In the genomic region with DNA sequence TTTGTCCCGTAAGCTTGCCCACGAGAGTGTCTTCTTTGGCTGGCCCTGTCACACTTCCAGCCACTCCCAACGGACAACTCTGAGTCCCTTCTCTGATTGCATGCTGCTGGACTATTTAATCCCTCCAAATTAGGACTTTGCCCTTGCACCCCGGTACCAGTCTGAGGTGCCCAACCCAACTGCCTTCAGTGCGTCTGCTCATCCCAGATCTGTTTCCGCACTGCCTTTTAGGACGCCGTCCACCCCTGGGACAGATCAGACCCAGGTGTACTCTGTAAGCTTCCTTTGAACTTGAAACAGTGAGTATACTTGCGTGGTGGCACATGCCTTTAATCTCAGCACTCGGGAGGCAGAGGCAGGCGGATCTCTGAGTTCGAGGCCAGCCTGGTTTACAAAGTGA, we compare ENCODE assay signal across 8 mouse cellular contexts. TPM values are rescaled to one million over a fixed set of nuclear protein-coding genes. Genes with fewer than 3 reads are reported as not detected.
A peak's percentile ranks its signal among the peaks of the same experiment; 100 is the strongest.
DNase-seq lines count a peak whose midpoint lies in the region; ATAC-seq and TF ChIP-seq lines count a peak whose summit lies in the region.

No protein-coding gene starts in this region.

- peak overlapping the region; percentile 98 for H3K4me3 ChIP-seq in lung, embryonic 14.5 days (ENCODE audit: low read depth, low read length)
- no peak overlapping the region for H3K4me3 ChIP-seq in lung, postnatal 0 days (ENCODE audit: low read depth, low read length)
- peak overlapping the region; percentile 97 for H3K4me3 ChIP-seq in forebrain, embryonic 14.5 days (ENCODE audit: low read depth, low read length)
- peak overlapping the region; percentile 97 for H3K4me3 ChIP-seq in limb, embryonic 10.5 days
- peak overlapping the region; percentile 78 for H3K4me3 ChIP-seq in neural tube, embryonic 15.5 days (replicated peaks)

- TF ChIP-seq EP300 in lung, postnatal 0 days (IDR thresholded peaks at IDR 0.05): no peak

- no peak for TF ChIP-seq CTCF in lung, embryonic 14.5 days (IDR thresholded peaks at IDR 0.05; ENCODE audit: low read depth)
- no peak for TF ChIP-seq CTCF in lung, postnatal 0 days (IDR thresholded peaks at IDR 0.05)

- no peak overlapping the region for H3K27ac ChIP-seq in lung, embryonic 14.5 days (ENCODE audit: low read depth)
- no peak overlapping the region; the same call in 1 of the 2 replicates for H3K27ac ChIP-seq in lung, postnatal 0 days (ENCODE audit: low read length)
- H3K27ac ChIP-seq in forebrain, embryonic 14.5 days (ENCODE audit: low read depth, low read length): no peak overlapping the region
- H3K27ac ChIP-seq in limb, embryonic 10.5 days: no peak overlapping the region
- peak overlapping the region; percentile 95 for H3K27ac ChIP-seq in neural tube, embryonic 15.5 days (replicated peaks)

- H3K36me3 ChIP-seq in lung, embryonic 14.5 days (ENCODE audit: insufficient read depth): no peaks in the 10 kb centered on the region
- no peaks in the 10 kb centered on the region for H3K36me3 ChIP-seq in lung, postnatal 0 days (ENCODE audit: insufficient read depth, low read length)
- H3K36me3 ChIP-seq in forebrain, embryonic 14.5 days (ENCODE audit: control insufficient read depth, insufficient read depth, low read length): no peaks in the 10 kb centered on the region
- H3K36me3 ChIP-seq in limb, embryonic 10.5 days: no peaks in the 10 kb centered on the region
- H3K36me3 ChIP-seq in neural tube, embryonic 15.5 days: no peaks in the 10 kb centered on the region

- peaks cover 9% of the 10 kb centered on the region; the same call in 1 of the 2 replicates for H3K4me1 ChIP-seq in lung, embryonic 14.5 days (ENCODE audit: insufficient read depth)
- H3K4me1 ChIP-seq in lung, postnatal 0 days (ENCODE audit: insufficient read depth, low read depth, low read length): peaks cover 12% of the 10 kb centered on the region; the same call in 1 of the 2 replicates
- H3K4me1 ChIP-seq in forebrain, embryonic 14.5 days (ENCODE audit: control insufficient read depth, insufficient read depth, low read length): peaks cover 10% of the 10 kb centered on the region
- peaks cover 30% of the 10 kb centered on the region for H3K4me1 ChIP-seq in limb, embryonic 10.5 days
- H3K4me1 ChIP-seq in neural tube, embryonic 15.5 days: peaks cover 37% of the 10 kb centered on the region

- ATAC-seq in lung, embryonic 14.5 days (ENCODE audit: insufficient read depth): no peak
- ATAC-seq in lung, postnatal 0 days: no peak
- ATAC-seq in forebrain, embryonic 14.5 days: no peak
- no peak for ATAC-seq in neural tube, embryonic 15.5 days (ENCODE audit: low FRiP score)
- no peak for ATAC-seq in frontal cortex, adult (ENCODE audit: low TSS enrichment)

- peak overlapping the region; percentile 94 for H3K4me2 ChIP-seq in lung, embryonic 14.5 days
- H3K4me2 ChIP-seq in lung, postnatal 0 days (replicated peaks; ENCODE audit: low read depth, low read length): no peak overlapping the region
- H3K4me2 ChIP-seq in forebrain, embryonic 14.5 days (ENCODE audit: low read length): peak overlapping the region; percentile 94
- H3K4me2 ChIP-seq in neural tube, embryonic 15.5 days: peak overlapping the region; percentile 84

- H3K27me3 ChIP-seq in lung, embryonic 14.5 days (ENCODE audit: insufficient read depth, low read length): no peaks in the 10 kb centered on the region
- H3K27me3 ChIP-seq in lung, postnatal 0 days (replicated peaks; ENCODE audit: insufficient read depth, low read length): no peaks in the 10 kb centered on the region
- no peaks in the 10 kb centered on the region for H3K27me3 ChIP-seq in forebrain, embryonic 14.5 days (replicated peaks; ENCODE audit: control insufficient read depth, insufficient read depth, low read length)
- 0 out of 2 replicates have a peak, but pooled peaks cover 5% of the 10 kb centered on the region for H3K27me3 ChIP-seq in limb, embryonic 10.5 days (ENCODE audit: low read depth, poor library complexity, severe bottlenecking)
- H3K27me3 ChIP-seq in neural tube, embryonic 15.5 days (replicated peaks): no peaks in the 10 kb centered on the region

- H3K9me3 ChIP-seq in lung, embryonic 14.5 days (ENCODE audit: low read depth, low read length): no peaks in the 10 kb centered on the region
- no peaks in the 10 kb centered on the region for H3K9me3 ChIP-seq in lung, postnatal 0 days (ENCODE audit: low read length)
- no peaks in the 10 kb centered on the region for H3K9me3 ChIP-seq in forebrain, embryonic 14.5 days (replicated peaks; ENCODE audit: control insufficient read depth, low read length)
- no peaks in the 10 kb centered on the region for H3K9me3 ChIP-seq in limb, embryonic 10.5 days (replicated peaks)
- no peaks in the 10 kb centered on the region for H3K9me3 ChIP-seq in neural tube, embryonic 15.5 days (replicated peaks)

- peak overlapping the region; percentile 90; the same call in 1 of the 2 replicates for H3K9ac ChIP-seq in lung, embryonic 14.5 days
- no peak overlapping the region for H3K9ac ChIP-seq in lung, postnatal 0 days (replicated peaks; ENCODE audit: low read depth)
- peak overlapping the region; percentile 92 for H3K9ac ChIP-seq in forebrain, embryonic 14.5 days (ENCODE audit: low read length)
- H3K9ac ChIP-seq in neural tube, embryonic 15.5 days (replicated peaks): peak overlapping the region; percentile 96; the same call in 1 of the 2 replicates

- no peak for DNase-seq in lung, embryonic 14.5 days
- DNase-seq in lung, postnatal 0 days (ENCODE audit: low spot score): no peak
- no peak for DNase-seq in forebrain, embryonic 14.5 days (ENCODE audit: low spot score)
- no peak for DNase-seq in limb, embryonic 10.5 days (ENCODE audit: low spot score)
- no peak for DNase-seq in thymus, adult 18-20 months
- DNase-seq in thymus, postnatal 10 days (ENCODE audit: low spot score in 2 of 2): no peak

- 71% methylated on average over 12 of the region's 12 CpGs for WGBS in lung, embryonic 14.5 days
- 70% methylated on average over 12 of the region's 12 CpGs for WGBS in lung, postnatal 0 days
- 73% methylated on average over 12 of the region's 12 CpGs for WGBS in forebrain, embryonic 14.5 days
- 74% methylated on average over 12 of the region's 12 CpGs for WGBS in limb, embryonic 10.5 days
- WGBS in neural tube, embryonic 15.5 days: 70% methylated on average over 12 of the region's 12 CpGs

RNA-seq across cellular contexts. Expression of a gene that starts 1.3 kb away (rescaled TPM):
- 45.1 and 47.5 TPM in 2 replicates for polyA plus RNA-seq in lung, embryonic 14.5 days (2014; fragmentation: Nextera tagmentation; extraction: Ambion mirVana)
- 29.0 and 32.5 TPM in 2 replicates for polyA plus RNA-seq in lung, postnatal 0 days (2015; fragmentation: Nextera tagmentation; extraction: Ambion mirVana)
- polyA plus RNA-seq in forebrain, embryonic 14.5 days (2014; fragmentation: Nextera tagmentation; extraction: Ambion mirVana): 28.8 and 34.6 TPM in 2 replicates
- 30.4 and 32.0 TPM in 2 replicates for polyA plus RNA-seq in limb, embryonic 10.5 days (2016; fragmentation: Nextera tagmentation; extraction: Ambion mirVana)
- 30.2 and 33.7 TPM in 2 replicates for polyA plus RNA-seq in neural tube, embryonic 15.5 days (2015; fragmentation: Nextera tagmentation; extraction: Ambion mirVana)

RNA-seq across cellular contexts. Expression of a gene that starts 27.8 kb away (rescaled TPM):
- 0.50 and 0.68 TPM in 2 replicates for polyA plus RNA-seq in lung, embryonic 14.5 days (2014; fragmentation: Nextera tagmentation; extraction: Ambion mirVana)
- polyA plus RNA-seq in lung, postnatal 0 days (2015; fragmentation: Nextera tagmentation; extraction: Ambion mirVana): 0.37 and 1.1 TPM in 2 replicates
- polyA plus RNA-seq in forebrain, embryonic 14.5 days (2014; fragmentation: Nextera tagmentation; extraction: Ambion mirVana): 2.4 and 2.8 TPM in 2 replicates
- polyA plus RNA-seq in limb, embryonic 10.5 days (2016; fragmentation: Nextera tagmentation; extraction: Ambion mirVana): not detected in 2 replicates
- polyA plus RNA-seq in neural tube, embryonic 15.5 days (2015; fragmentation: Nextera tagmentation; extraction: Ambion mirVana): 1.4 and 2.8 TPM in 2 replicates

RNA-seq across cellular contexts. Expression of a gene that starts 38.0 kb away (rescaled TPM):
- polyA plus RNA-seq in lung, embryonic 14.5 days (2014; fragmentation: Nextera tagmentation; extraction: Ambion mirVana): 10.3 and 10.7 TPM in 2 replicates
- 21.3 and 24.4 TPM in 2 replicates for polyA plus RNA-seq in lung, postnatal 0 days (2015; fragmentation: Nextera tagmentation; extraction: Ambion mirVana)
- 2.2 and 2.7 TPM in 2 replicates for polyA plus RNA-seq in forebrain, embryonic 14.5 days (2014; fragmentation: Nextera tagmentation; extraction: Ambion mirVana)
- polyA plus RNA-seq in limb, embryonic 10.5 days (2016; fragmentation: Nextera tagmentation; extraction: Ambion mirVana): 5.1 and 6.5 TPM in 2 replicates
- polyA plus RNA-seq in neural tube, embryonic 15.5 days (2015; fragmentation: Nextera tagmentation; extraction: Ambion mirVana): 1.9 and 11.8 TPM in 2 replicates
